In genomic region chr7:80894815-80895519, GRCm38 (mm10) we compare ENCODE assay signal across 11 mouse cellular contexts.
"Had no signal": no experiment of that assay in that cellular context is flagged by ENCODE, and none has a peak within 500 bp of the region (broad histone marks: within the 10 kb centered on the region; RNA-seq: fewer than 3 reads in every experiment).

No protein-coding gene starts in this region.

- H3K4me1 ChIP-seq: neural tube, embryonic 12.5 days had no signal

- H3K27ac ChIP-seq: limb, embryonic 10.5 days; liver, embryonic 15.5 days; neural tube, embryonic 12.5 days; stomach, postnatal 0 days had no signal

- H3K27me3 ChIP-seq: liver, embryonic 15.5 days; neural tube, embryonic 12.5 days had no signal

- H3K9ac ChIP-seq: liver, embryonic 15.5 days; neural tube, embryonic 12.5 days had no signal

- DNase-seq: kidney, postnatal 36 days; lung, adult 2 months; lung, postnatal 36 days; midbrain, embryonic 14.5 days; thymus, postnatal 4 days had no signal

- ATAC-seq: lung, postnatal 0 days had no signal

- H3K4me3 ChIP-seq: limb, embryonic 10.5 days; liver, embryonic 15.5 days; neural tube, embryonic 12.5 days had no signal

- H3K4me2 ChIP-seq: liver, embryonic 11.5 days; liver, embryonic 15.5 days; neural tube, embryonic 12.5 days had no signal

- H3K9me3 ChIP-seq: limb, embryonic 10.5 days; liver, embryonic 15.5 days; neural tube, embryonic 12.5 days had no signal
